Mouse (Mus musculus) thymus, postnatal 25 days (tissue): ENCODE measurements around the gene Stmn1.

ENCODE experiments used
- DNase-seq: peaks from one replicate; pipeline ENCODE4 v3.0.0; 2022

Stmn1 gene

GRCm38 (mm10) chr4:134460277-134460676 is 7.8 kb upstream of the Stmn1 start:
- DNase-seq, result peak; percentile 53

- DNase-seq, result no peak
Observed at GRCm38 (mm10) chr4:134461252-134461651, 6.9 kb upstream of the Stmn1 start.

DNA sequence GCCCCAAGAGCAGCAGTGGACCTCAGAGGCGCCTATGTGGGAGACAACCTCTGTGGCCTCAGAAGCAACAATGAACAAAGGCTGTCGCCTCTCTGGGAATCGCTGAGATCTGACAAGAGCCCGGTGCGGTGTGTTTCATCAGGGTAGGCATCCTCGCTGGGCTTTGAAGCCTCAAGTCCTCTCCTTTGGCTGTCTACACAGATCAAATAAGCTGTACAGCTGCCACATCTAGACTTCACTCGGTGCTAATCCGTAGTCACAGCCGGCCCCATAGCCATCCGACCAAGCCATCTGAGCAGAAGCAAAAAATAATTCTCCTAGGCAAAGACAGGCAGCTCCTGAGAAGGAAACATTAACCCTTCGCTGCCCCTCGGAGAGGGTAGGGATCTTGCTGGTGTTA is 2.3 kb upstream of the Stmn1 start:
- DNase-seq, result peak; percentile 25

DNA sequence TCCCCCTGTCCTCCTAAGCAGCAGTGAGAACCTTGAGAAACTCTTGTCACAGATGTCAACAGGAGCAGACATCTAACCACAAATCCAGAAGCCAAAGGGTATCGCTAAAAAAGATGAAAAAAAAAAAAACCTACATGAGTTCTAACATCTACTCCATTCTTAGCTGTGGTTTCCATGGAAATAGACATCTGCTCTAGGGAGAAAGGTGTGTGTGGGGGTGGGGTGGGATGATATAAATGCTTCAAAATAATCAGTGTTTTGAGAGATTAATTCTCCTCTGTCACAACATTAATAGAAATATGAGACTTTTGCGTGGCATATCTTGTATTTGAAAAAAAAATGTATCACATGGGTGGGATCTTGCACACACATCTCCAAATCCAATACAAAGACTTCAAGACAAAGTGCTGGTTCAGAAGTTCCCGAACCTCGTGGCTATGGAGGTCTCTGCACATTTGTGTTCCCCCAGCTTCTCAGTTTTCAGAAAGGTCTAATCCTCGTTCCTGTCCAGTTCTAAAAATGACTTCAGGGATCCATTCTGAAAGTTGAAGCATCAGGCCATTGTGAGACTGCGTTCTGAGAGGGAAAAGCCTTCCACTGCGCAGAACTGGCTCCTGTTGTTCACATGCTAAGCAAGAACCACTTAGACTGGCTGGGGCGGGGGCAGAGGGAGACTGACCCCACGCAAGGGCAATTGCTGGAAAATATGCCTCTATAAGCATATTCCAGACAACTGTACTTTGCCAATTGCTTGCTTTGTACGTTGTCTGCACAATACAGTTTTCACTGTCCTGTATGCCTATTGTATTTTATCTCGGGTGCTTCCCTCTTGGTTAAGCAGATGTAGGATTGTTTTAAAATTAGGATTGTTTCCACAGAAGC is 1.5 kb upstream of the Stmn1 start:
- no peak for DNase-seq

DNA sequence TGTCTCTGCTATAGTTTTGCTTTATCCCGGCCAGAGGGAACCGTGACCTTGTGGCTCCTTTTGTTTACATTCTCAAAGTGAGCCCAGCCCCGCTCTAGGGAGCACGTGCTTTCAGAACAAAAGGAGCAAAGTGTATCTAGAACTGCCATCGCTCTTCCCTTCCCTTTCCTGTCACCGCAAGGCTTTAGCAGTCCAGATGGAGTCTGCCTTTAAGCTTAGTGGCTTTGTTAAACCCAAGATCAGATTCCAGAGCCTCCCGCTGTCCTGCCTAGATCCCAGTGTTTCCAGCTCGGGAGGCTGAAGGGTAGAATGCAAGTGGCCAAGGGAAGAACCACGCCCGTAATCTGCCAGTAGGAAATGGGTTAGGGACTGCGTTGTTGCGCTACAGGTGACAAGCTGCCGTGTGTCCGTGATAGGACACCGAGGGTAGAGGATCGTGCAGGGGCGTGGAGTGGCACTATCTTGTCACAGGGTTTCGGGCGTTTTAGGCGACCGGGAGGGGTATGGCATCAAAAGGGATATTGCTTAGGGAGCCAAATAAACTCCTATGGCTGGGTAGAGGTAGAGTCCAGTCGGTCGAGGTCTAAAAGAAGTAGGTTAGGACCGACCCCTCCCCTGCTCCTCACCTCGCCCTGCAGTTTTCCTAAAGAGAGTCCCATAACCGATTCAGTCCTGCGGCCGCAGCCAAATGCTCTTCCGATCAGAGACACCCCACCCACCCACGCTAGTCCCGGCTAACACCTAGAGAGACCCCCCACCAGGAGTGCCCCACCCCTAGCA is 495 bp upstream of the Stmn1 start:
- peak; percentile 72 for DNase-seq

GRCm38 (mm10) chr4:134468578-134469266 is 602 bp downstream of the Stmn1 start:
- DNase-seq, result peak; percentile 98

- no peak for DNase-seq
Observed at GRCm38 (mm10) chr4:134469341-134469796, 1.2 kb downstream of the Stmn1 start.

DNA sequence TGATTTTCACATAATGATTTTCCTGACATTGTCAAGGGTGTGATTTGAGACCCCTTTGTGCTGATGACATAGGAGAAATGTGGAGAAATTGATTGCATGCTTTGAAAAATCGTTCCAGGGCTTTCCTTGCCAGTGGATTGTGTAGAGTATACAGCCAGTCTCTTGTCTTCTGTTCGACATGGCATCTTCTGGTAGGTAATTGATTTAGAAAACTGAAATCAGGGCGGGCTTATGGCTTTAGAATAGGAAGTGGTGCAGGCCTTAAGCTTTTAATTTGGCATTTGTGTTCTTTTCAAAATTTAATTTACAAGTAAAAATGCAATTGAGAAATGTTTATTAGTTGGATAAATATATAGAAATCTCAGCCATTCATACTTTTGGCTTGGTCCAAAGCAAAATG is 1.9 kb downstream of the Stmn1 start:
- no peak for DNase-seq

DNA sequence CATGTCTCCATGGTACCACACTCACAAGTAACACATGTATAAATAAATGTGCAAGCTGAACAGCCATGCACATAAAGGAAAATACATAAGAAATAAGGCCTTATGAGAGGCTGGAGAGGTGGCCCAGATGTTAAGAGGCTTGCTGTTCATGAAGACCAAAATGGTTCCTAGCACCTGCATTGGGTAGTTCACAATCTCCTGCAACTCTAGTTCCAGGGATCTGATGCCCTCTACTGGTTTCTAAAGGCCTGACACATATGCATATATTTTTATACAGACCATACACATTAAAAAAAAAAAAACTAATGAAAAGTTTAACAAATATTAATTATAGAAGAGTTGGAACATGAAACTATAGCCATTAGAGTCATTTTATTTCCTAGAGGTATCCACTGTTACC is 3.3 kb downstream of the Stmn1 start:
- DNase-seq, result no peak

GRCm38 (mm10) chr4:134473764-134474163 is 5.6 kb downstream of the Stmn1 start:
- DNase-seq, result no peak

GRCm38 (mm10) chr4:134474240-134474639 is 6.1 kb downstream of the Stmn1 start:
- no peak for DNase-seq

GRCm38 (mm10) chr4:134476899-134477298 is 8.8 kb downstream of the Stmn1 start:
- DNase-seq, result no peak

DNA sequence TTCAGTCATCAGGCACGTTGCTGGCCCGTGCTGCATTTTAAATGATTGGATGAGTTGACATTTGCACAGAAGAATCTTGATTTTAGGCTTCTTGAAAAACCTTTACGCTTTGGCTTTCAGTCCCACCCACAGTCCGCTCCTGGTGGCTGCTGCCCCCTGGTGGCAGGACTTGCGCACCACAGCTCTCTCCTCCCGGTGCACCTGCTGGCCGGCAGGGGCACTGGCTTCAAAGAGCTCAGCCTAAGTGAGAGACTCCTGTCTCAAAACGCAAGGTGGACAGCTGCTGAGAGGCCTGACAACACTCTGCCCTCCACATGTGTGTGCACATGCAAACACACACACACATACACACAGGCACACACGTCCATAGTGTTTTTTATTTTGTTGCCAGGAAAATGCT is 9.9 kb downstream of the Stmn1 start:
- DNase-seq, result peak; percentile 95

DNA sequence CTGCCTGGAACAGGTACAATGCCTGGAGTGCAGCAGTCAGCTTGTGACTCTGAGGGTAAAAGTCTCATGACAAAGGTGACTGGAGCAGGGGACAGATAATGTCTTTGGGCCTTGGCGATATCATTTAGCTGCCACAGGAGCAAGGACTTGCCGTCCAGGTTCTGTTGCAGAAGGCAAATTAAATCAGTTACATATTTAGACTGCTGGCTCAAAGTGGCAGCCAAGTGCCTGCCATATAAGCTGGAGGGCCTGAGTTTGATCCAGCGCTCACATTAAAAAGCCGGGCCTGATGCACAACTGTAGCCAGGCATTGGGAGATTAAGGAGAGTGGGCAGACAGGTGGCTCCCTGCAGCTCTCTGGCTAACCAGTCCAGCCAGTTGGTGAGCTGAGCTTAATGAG is 11.7 kb downstream of the Stmn1 start:
- no peak for DNase-seq

DNA sequence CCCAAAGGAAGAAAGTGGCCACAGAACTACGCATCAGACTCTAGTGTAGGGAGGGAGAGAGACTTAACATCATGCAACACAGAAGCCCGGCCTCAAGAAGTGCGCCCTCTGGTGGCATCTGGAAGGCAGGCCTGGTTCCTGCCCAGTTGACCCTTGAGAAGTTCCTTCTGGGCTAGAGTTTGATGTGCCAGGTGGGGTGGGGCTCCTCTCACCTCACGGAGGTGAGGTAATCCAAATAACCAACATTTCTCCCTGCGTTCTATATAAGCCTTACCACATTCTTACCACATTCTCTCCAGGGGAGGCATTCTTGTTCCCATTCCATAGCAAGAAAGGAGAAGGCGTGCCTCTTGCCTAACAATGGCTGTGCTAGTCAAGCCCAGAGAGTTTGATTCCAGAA is 12.7 kb downstream of the Stmn1 start:
- DNase-seq, result peak; percentile 78

DNA sequence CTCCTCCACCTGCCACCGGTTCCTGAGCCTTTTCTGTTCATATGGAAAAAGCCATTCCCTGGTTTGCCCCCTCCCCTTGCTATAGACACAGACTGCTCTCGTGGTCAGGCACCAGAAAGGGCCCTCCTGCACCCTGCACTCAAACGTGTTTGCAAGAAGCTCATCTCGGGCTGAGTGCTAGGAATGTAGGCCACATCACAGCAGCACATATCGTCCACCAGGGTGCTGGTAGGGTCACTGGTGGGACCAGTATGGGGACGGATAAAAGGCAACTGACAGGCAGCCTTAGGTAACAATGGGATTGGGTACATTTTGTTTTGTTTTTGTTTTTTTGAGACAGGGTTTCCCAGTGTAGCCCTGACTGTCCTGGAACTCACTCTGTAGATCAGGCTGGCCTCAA is 13.2 kb downstream of the Stmn1 start:
- no peak for DNase-seq

GRCm38 (mm10) chr4:134482442-134482841 is 14.3 kb downstream of the Stmn1 start:
- no peak for DNase-seq

- DNase-seq, result no peak
Observed at GRCm38 (mm10) chr4:134483078-134483688, 15.1 kb downstream of the Stmn1 start.

- DNase-seq, result no peak
Observed at GRCm38 (mm10) chr4:134483696-134484095, 15.6 kb downstream of the Stmn1 start.

DNA sequence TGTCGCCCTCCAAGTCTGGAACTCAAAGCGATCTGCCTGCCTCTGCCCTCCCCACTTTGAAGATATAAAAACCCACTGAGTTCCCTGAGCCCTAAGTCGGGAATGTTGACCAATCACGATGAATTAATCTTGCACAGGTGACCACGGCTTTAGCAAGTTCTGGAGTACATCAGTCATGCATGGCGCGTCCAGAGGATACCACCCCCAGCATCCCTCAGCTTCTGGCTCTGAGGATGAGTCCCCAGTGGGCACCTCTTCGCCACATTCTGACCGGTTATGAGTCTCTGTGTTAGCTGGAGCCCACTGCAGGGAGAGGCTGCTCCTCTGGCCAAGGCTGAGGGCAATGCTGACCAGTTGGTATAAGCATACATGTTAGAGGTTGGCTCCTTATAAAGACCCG is 16.1 kb downstream of the Stmn1 start:
- DNase-seq, result no peak

DNA sequence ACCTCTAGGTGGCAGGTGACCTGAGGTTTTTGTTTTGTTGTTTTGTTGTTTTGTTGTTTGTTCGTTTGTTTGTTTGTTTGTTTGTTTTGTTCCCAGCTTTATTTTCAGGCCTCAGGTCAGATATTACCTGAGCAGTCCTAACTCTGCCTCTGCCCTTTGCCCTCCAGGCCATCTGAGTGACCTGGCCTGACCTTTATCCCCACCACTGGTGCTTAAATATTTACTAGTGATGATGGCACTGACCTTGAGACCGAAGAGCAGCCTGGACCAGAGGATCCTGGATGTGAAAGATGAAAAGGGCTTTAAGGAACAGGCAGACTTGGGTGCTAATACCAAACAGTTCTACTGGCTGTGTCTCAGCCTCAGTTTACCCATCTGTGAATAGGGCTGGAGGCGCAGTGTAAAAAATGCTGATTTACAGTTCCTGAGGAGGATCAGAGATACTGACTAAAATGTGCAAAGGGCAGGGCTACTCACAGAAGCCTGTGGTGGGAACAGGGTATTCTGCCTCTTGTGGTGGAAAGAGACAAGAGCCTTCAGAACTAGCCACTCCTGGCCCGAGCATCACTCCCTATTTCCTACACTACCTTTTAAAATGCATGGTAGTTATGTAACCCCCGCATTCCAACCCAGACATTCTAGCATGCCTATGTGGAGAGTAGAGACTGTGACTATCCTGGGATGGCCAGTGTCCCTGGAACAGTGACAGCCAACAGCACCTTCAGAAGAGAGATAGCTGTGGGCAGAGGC is 17.2 kb downstream of the Stmn1 start:
- DNase-seq, result no peak

- DNase-seq, result no peak
Observed at GRCm38 (mm10) chr4:134488211-134488610, 20.1 kb downstream of the Stmn1 start.
